Comparison of ENCODE assay signal across 9 mouse cellular contexts in the genomic region with DNA sequence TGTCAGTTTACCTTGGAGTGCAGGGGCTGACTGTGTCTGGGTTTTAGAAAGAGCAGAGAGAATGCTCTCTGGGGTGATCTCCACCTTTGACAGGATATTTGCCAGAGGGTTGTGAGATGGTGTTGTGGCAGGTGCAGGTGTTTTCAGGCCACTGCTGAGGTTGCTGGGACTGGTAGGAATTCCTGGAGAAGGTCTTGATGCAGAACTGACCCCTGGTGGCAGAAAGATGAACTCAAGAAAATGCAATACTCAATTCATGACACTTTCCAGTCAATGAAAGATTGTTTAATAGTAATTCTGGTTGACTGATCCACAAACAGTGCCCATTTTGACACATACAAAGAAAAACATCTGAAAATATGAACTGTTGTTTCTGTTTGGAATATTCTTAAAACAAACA. TPM values are rescaled to one million over a fixed set of nuclear protein-coding genes. Genes with fewer than 3 reads are reported as not detected.
DNase-seq lines count a peak whose midpoint lies in the region; ATAC-seq and TF ChIP-seq lines count a peak whose summit lies in the region.
"Had no signal": no experiment of that assay in that cellular context is flagged by ENCODE, and none has a peak within 500 bp of the region (broad histone marks: within the 10 kb centered on the region; RNA-seq: fewer than 3 reads in every experiment).

No protein-coding gene starts in this region.

- no peaks in the 10 kb centered on the region for H3K27me3 ChIP-seq in heart, postnatal 0 days (ENCODE audit: control insufficient read depth, insufficient read depth, low read length)
- H3K27me3 ChIP-seq in heart, embryonic 12.5 days (replicated peaks) = no peaks in the 10 kb centered on the region
- no peaks in the 10 kb centered on the region for H3K27me3 ChIP-seq in Patski
- H3K27me3 ChIP-seq: limb, embryonic 12.5 days had no signal

- peak; percentile 32 for DNase-seq in heart, postnatal 0 days (ENCODE audit: low spot score)
- DNase-seq in CD4-positive helper T cell, adult 2 months (ENCODE audit: low read depth, low spot score) = peak; percentile 39
- DNase-seq in Patski (ENCODE audit: low read depth, low spot score) = no peak
- DNase-seq in lung, postnatal 10 days = peak; percentile 59
- no peak for DNase-seq in urinary bladder, adult 2 months (ENCODE audit: low spot score)
- DNase-seq in gastrocnemius, adult 8-10 months (ENCODE audit: low spot score in 2 of 2) = no peak

- CTCF ChIA-PET in Patski (lab: Charles Lee) = interaction anchor here (1.0 kb wide), 1 partner anchor 137 kb away, joined by 3 read pairs; no protein-coding TSS in a partner anchor

- TF ChIP-seq EP300 in heart, postnatal 0 days (IDR thresholded peaks at IDR 0.05; ENCODE audit: low read depth) = no peak

- no peak for ATAC-seq in heart, postnatal 0 days (ENCODE audit: insufficient read depth, low read depth)
- ATAC-seq in heart, embryonic 12.5 days (ENCODE audit: insufficient number of reproducible peaks, low FRiP score) = no peak
- ATAC-seq in Patski = no peak
- no peak for ATAC-seq in megakaryocyte, adult 5-6 weeks (ENCODE audit: poor library complexity, severe bottlenecking)

- no peak overlapping the region for H3K27ac ChIP-seq in heart, postnatal 0 days (ENCODE audit: low read depth)
- H3K27ac ChIP-seq in heart, embryonic 12.5 days (ENCODE audit: poor library complexity, severe bottlenecking) = no peak overlapping the region
- H3K27ac ChIP-seq: limb, embryonic 12.5 days had no signal

- H3K9ac ChIP-seq in heart, postnatal 0 days (replicated peaks; ENCODE audit: low read depth, low read length) = no peak overlapping the region
- no peak overlapping the region for H3K9ac ChIP-seq in heart, embryonic 12.5 days
- H3K9ac ChIP-seq: limb, embryonic 12.5 days had no signal

- peak; percentile 64 for TF ChIP-seq CTCF in heart, postnatal 0 days (IDR thresholded peaks at IDR 0.05; ENCODE audit: low read depth)
- peak; percentile 82 for TF ChIP-seq CTCF in Patski (IDR thresholded peaks at IDR 0.05)

- POLR2A ChIA-PET in Patski (lab: Charles Lee) = no interaction called here

- H3K4me2 ChIP-seq in heart, postnatal 0 days (ENCODE audit: low read depth, low read length) = no peak overlapping the region
- no peak overlapping the region for H3K4me2 ChIP-seq in heart, embryonic 12.5 days
- H3K4me2 ChIP-seq: limb, embryonic 12.5 days had no signal

- peaks cover 69% of the 10 kb centered on the region for H3K36me3 ChIP-seq in heart, postnatal 0 days (replicated peaks; ENCODE audit: control insufficient read depth, insufficient read depth, low read length)
- peaks cover 71% of the 10 kb centered on the region for H3K36me3 ChIP-seq in heart, embryonic 12.5 days

- H3K4me3 ChIP-seq in heart, postnatal 0 days (ENCODE audit: low read depth, low read length) = no peak overlapping the region
- H3K4me3 ChIP-seq in heart, embryonic 12.5 days = no peak overlapping the region
- H3K4me3 ChIP-seq: limb, embryonic 12.5 days had no signal

- H3K9me3 ChIP-seq in heart, postnatal 0 days (replicated peaks; ENCODE audit: control insufficient read depth, low read length) = no peaks in the 10 kb centered on the region
- H3K9me3 ChIP-seq in heart, embryonic 12.5 days (replicated peaks) = no peaks in the 10 kb centered on the region
- H3K9me3 ChIP-seq: limb, embryonic 12.5 days had no signal

- H3K4me1 ChIP-seq in heart, postnatal 0 days (ENCODE audit: control insufficient read depth, insufficient read depth) = no peaks in the 10 kb centered on the region
- no peaks in the 10 kb centered on the region for H3K4me1 ChIP-seq in heart, embryonic 12.5 days (replicated peaks)
- H3K4me1 ChIP-seq: limb, embryonic 12.5 days had no signal

- in situ Hi-C loops in Patski (cut with MboI; ENCODE audit: low pct_unique_long_range_greater_than_20kb) = loop anchor here (5.0 kb wide), 1 partner anchor 255 kb away; no protein-coding TSS in a partner anchor

RNA-seq across cellular contexts. Expression of gene Tars2, which starts 12.0 kb away (rescaled TPM):
- total RNA-seq in heart, postnatal 0 days (2014; rRNA removed; ENCODE audit: low replicate concordance) = 43.5 and 47.1 TPM in 2 replicates
- polyA plus RNA-seq in heart, postnatal 0 days (2015; fragmentation: Nextera tagmentation; extraction: Ambion mirVana) = 30.0 and 30.3 TPM in 2 replicates
- 43.6 TPM in 2 replicates for polyA plus RNA-seq in heart, embryonic 12.5 days (2016; fragmentation: Nextera tagmentation; extraction: Ambion mirVana)
- 58.1 TPM for polyA plus RNA-seq in Patski (2021)
- polyA plus RNA-seq in urinary bladder, adult 2 months (2012; rRNA removed) = 32.5 and 37.6 TPM in 2 replicates
- 10 to 100 TPM; 21.8 to 27.4 (median 26.8) TPM for total RNA-seq in gastrocnemius, adult 8-10 months (2022)
- 10.2 and 10.7 TPM in 2 replicates for total RNA-seq in megakaryocyte, adult 5-6 weeks (2015)
- 14.4 and 15.0 TPM in 2 replicates for total RNA-seq in megakaryocyte, adult 5-6 weeks (2017)

RNA-seq across cellular contexts. Expression of gene Ecm1, which starts 32.6 kb away (rescaled TPM):
- 22.9 and 63.8 TPM in 2 replicates for total RNA-seq in heart, postnatal 0 days (2014; rRNA removed; ENCODE audit: low replicate concordance)
- 55.8 and 59.6 TPM in 2 replicates for polyA plus RNA-seq in heart, postnatal 0 days (2015; fragmentation: Nextera tagmentation; extraction: Ambion mirVana)
- polyA plus RNA-seq in heart, embryonic 12.5 days (2016; fragmentation: Nextera tagmentation; extraction: Ambion mirVana) = 82.4 and 90.1 TPM in 2 replicates
- 64.9 TPM for polyA plus RNA-seq in Patski (2021)
- polyA plus RNA-seq in urinary bladder, adult 2 months (2012; rRNA removed) = 718 and 729 TPM in 2 replicates
- 10 to 100 TPM in 2 of 4 experiments, 1 to 10 TPM in 2; 6.0 to 16.6 (median 12.2) TPM for total RNA-seq in gastrocnemius, adult 8-10 months (2022)
- 3.6 and 7.3 TPM in 2 replicates for total RNA-seq in megakaryocyte, adult 5-6 weeks (2015)
- total RNA-seq in megakaryocyte, adult 5-6 weeks (2017) = 1.0 and 1.9 TPM in 2 replicates

RNA-seq across cellular contexts. Expression of gene Rprd2, which starts 46.7 kb away (rescaled TPM):
- total RNA-seq in heart, postnatal 0 days (2014; rRNA removed; ENCODE audit: low replicate concordance) = 25.6 and 28.8 TPM in 2 replicates
- polyA plus RNA-seq in heart, postnatal 0 days (2015; fragmentation: Nextera tagmentation; extraction: Ambion mirVana) = 15.8 and 20.8 TPM in 2 replicates
- 25.5 and 25.9 TPM in 2 replicates for polyA plus RNA-seq in heart, embryonic 12.5 days (2016; fragmentation: Nextera tagmentation; extraction: Ambion mirVana)
- 35.3 TPM for polyA plus RNA-seq in Patski (2021)
- polyA plus RNA-seq in urinary bladder, adult 2 months (2012; rRNA removed) = 17.7 and 20.2 TPM in 2 replicates
- 10 to 100 TPM; 31.2 to 38.4 (median 32.1) TPM for total RNA-seq in gastrocnemius, adult 8-10 months (2022)
- total RNA-seq in megakaryocyte, adult 5-6 weeks (2015) = 51.6 and 57.0 TPM in 2 replicates
- 17.9 and 26.9 TPM in 2 replicates for total RNA-seq in megakaryocyte, adult 5-6 weeks (2017)

Comparison
In these comparisons a context has a peak if more than half of its experiments do, and no peak if none do; other contexts are left out.
1. DNase-seq: peak in heart, postnatal 0 days (single experiment), CD4-positive helper T cell, adult 2 months (single experiment) and lung, postnatal 10 days (single experiment); none in Patski (single experiment), urinary bladder, adult 2 months (single experiment) and gastrocnemius, adult 8-10 months (0 of 2).